Mouse (Mus musculus) liver, postnatal 0 days (tissue): ENCODE data around the gene Rpl35. TPM values are rescaled to one million over a fixed set of nuclear protein-coding genes. Genes with fewer than 3 reads are reported as not detected.
"Not testable (repeated sequence)": the region's sequence is repeated elsewhere in the genome, so short reads cannot be mapped to it uniquely, and the experiment has no call there.

Experiments
- ATAC-seq: fragments of 200-750 bp; cut with Nextera tagmentation; 2 replicates; pipeline ENCODE4 v1.8.0; 2017; ENCODE audit warnings: mild to moderate bottlenecking, moderate library complexity
- DNase-seq: peaks from one replicate; pipeline ENCODE4 v3.0.0-alpha.2; 2016
- H3K27ac ChIP-seq: fragments of 300-500 bp; sonication (generic); 2 replicates; pipeline ENCODE4 v1.5.1; 2014; ENCODE audit warnings: antibody characterized with exemption, moderate library complexity, mild to moderate bottlenecking, low read depth
- H3K27me3 ChIP-seq: fragments of 300-500 bp; sonication (generic); 2 replicates; pipeline ENCODE4 v1.6.1; 2014; ENCODE audit warnings: low read length, control low read depth, mixed read lengths; ENCODE audit not compliant: insufficient read depth
- H3K36me3 ChIP-seq: fragments of 300-500 bp; sonication (generic); replicated peaks from 2 replicates; pipeline ENCODE4 v1.6.1; 2014; ENCODE audit warnings: mild to moderate bottlenecking, control low read depth, low read length, moderate library complexity, mixed read lengths; ENCODE audit not compliant: insufficient read depth
- H3K4me1 ChIP-seq: fragments of 300-500 bp; sonication (generic); 2 replicates; pipeline ENCODE4 v1.6.1; 2014; ENCODE audit warnings: antibody characterized with exemption, mild to moderate bottlenecking, control low read depth; ENCODE audit not compliant: insufficient read depth
- H3K4me2 ChIP-seq: fragments of 300-500 bp; sonication (generic); 2 replicates; pipeline ENCODE4 v1.6.1; 2014; ENCODE audit warnings: low read depth, mild to moderate bottlenecking, low read length, moderate library complexity, mixed read lengths
- H3K4me3 ChIP-seq: fragments of 300-500 bp; sonication (generic); 2 replicates; pipeline ENCODE4 v1.5.1; 2014; ENCODE audit warnings: low read depth, low read length
- H3K9ac ChIP-seq: fragments of 300-500 bp; sonication (generic); replicated peaks from 2 replicates; pipeline ENCODE4 v1.6.1; 2014; ENCODE audit warnings: mild to moderate bottlenecking, moderate library complexity
- H3K9me3 ChIP-seq: fragments of 300-500 bp; sonication (generic); 2 replicates; pipeline ENCODE4 v1.6.1; 2016; ENCODE audit warnings: mild to moderate bottlenecking, control low read depth, low read length, mixed read lengths
- CTCF ChIP-seq: sonication (generic); IDR thresholded peaks from 2 replicates; pipeline ENCODE4 v1.5.1; 2016; ENCODE audit warnings: antibody characterized with exemption, low read depth
- EP300 ChIP-seq: IDR thresholded peaks from 2 replicates; pipeline ENCODE4 v1.6.1; 2016; ENCODE audit warnings: antibody characterized with exemption, low read depth, mild to moderate bottlenecking
- whole genome bisulfite sequencing: fragments of 180-500 bp; shearing (Covaris S2); extraction: QIAGEN DNeasy Blood & Tissue Kit; methylation state at CpG from one replicate; pipeline ENCODE4 v1.1.7; 2014; ENCODE audit not compliant: insufficient replicate concordance; 5-methylcytosine and 5-hydroxymethylcytosine counted together
- polyA plus RNA-seq: library from polyadenylated mRNA; unstranded; fragments of >200 nt; fragmentation: Nextera tagmentation; extraction: Ambion mirVana; gene quantifications from 2 replicates; pipeline ENCODE4 v1.2.1, GENCODE M21; 2015

Rpl35 gene
- polyA plus RNA-seq, 1 experiment from 2014 or later: 574 TPM

GRCm38 (mm10) chr2:39012768-39013279 lies 7.4 kb upstream of the Rpl35 start:
- TF ChIP-seq CTCF (no peak), EP300 (no peak)
- peaks cover 56% of the 10 kb centered on the region for H3K36me3 ChIP-seq
- peaks cover 35% of the 10 kb centered on the region for H3K4me1 ChIP-seq
- no peak overlapping the region for H3K4me3 ChIP-seq
- no peaks in the 10 kb centered on the region for H3K9me3 ChIP-seq
- 76% methylated on average over 7 of the region's 7 CpGs for WGBS
- no peaks in the 10 kb centered on the region for H3K27me3 ChIP-seq
- no peak overlapping the region for H3K9ac ChIP-seq
- no peak overlapping the region for H3K27ac ChIP-seq
- ATAC-seq (no peak), DNase-seq (no peak)
- H3K4me2 ChIP-seq: no peak overlapping the region

- 82% methylated on average over 3 of the region's 3 CpGs for WGBS
- Histone ChIP-seq H3K4me1 (peaks cover 38% of the 10 kb centered on the region), H3K9me3 (no peaks in the 10 kb centered on the region), H3K9ac (no peak overlapping the region), H3K27me3 (no peaks in the 10 kb centered on the region), H3K4me2 (no peak overlapping the region), H3K27ac (no peak overlapping the region), H3K4me3 (no peak overlapping the region), H3K36me3 (peaks cover 50% of the 10 kb centered on the region)
- DNase-seq (no peak), ATAC-seq (no peak)
- TF ChIP-seq CTCF (no peak), EP300 (no peak)
Measured at GRCm38 (mm10) chr2:39011971-39012370, 6.5 kb upstream of the Rpl35 start.

DNA sequence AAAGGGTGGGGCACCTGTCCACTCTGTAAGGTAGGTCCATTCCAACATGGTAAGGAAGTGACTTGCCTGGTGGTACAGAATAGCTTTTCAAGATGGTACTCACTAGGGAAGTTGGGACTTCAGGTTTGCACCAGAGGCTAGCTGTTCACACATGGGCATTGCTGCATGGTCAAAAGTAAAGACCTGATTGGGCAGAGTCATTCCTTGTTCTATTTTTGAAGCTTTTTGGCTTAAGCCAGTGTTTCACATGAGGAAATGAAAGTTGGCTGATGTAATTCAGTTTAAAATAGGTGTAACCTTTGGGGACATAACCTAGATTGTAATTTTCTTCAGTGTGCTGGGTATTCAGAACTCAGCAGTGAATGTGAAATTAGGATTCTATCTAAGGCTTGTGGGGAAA lies 5.8 kb upstream of the Rpl35 start:
- ATAC-seq: no peak

DNA sequence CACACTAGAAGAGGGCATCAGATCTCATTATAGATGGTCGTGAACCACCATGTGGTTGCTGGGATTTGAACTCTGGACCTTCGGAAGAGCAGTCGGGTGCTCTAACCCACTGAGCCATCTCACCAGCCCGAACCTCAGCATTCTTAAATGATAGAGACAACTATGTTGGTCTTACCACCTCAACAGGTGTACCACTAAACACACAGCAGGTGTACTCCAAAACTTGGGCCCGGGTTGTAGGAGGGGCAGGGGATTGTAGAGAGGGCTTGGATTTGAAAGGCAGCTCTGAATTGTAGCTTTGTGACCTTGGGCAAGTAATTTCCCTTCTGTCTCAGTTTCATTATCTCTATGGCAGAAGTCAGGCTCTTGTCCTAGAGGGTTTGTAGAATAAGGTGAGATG lies 4.7 kb upstream of the Rpl35 start:
- 90% methylated on average over 5 of the region's 5 CpGs for WGBS
- DNase-seq, H3K9me3 ChIP-seq, H3K9ac ChIP-seq, H3K27me3 ChIP-seq, H3K4me3 ChIP-seq, H3K27ac ChIP-seq, ATAC-seq: not testable (repeated sequence)
- H3K4me2 ChIP-seq: peak overlapping the region; percentile 14; the same call in 1 of the 2 replicates
- peaks cover 32% of the 10 kb centered on the region for H3K36me3 ChIP-seq
- peaks cover 49% of the 10 kb centered on the region for H3K4me1 ChIP-seq

More for the DNA sequence above, 5.8 kb upstream of the Rpl35 start:
- peaks cover 43% of the 10 kb centered on the region for H3K36me3 ChIP-seq
- TF ChIP-seq EP300 (no peak), CTCF (no peak)
- DNase-seq: no peak
- H3K4me2 ChIP-seq: peak overlapping the region; percentile 27; the same call in 1 of the 2 replicates
- no peak overlapping the region for H3K9ac ChIP-seq
- H3K4me1 ChIP-seq: peaks cover 44% of the 10 kb centered on the region
- H3K4me3 ChIP-seq: no peak overlapping the region
- H3K27ac ChIP-seq: no peak overlapping the region; the same call in 1 of the 2 replicates
- no peaks in the 10 kb centered on the region for H3K27me3 ChIP-seq
- H3K9me3 ChIP-seq: no peaks in the 10 kb centered on the region

DNA sequence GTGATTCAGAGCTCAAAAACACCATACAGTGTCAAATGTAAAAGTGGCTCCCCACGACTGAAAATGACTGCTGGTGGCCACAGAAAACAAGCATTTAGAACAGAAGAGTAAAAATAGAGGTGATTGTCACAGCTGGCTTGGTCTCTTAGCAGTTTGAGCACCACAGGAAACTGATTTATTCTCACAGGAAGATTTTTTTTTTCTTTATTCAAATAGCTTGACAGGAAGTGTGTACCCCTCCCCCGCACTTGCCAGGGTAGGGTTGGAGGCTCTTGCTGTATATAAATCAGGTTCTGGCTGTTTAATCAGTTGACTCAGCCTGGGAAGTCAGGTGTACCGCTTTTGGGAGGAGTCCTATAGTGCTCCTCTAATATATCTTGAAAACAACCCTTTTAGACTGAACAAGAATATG lies 3.5 kb upstream of the Rpl35 start:
- Histone ChIP-seq H3K4me3 (peak overlapping the region; percentile 68), H3K27ac (peak overlapping the region; percentile 89), H3K4me1 (peaks cover 56% of the 10 kb centered on the region), H3K9me3 (no peaks in the 10 kb centered on the region), H3K36me3 (peaks cover 24% of the 10 kb centered on the region), H3K27me3 (no peaks in the 10 kb centered on the region), H3K4me2 (peak overlapping the region; percentile 96), H3K9ac (peak overlapping the region; percentile 83)
- TF ChIP-seq CTCF (no peak), EP300 (peak; percentile 38; the same call in 1 of the 2 replicates)
- DNase-seq (peak; percentile 55), ATAC-seq (no peak)
- WGBS: 3% methylated on average over 3 of the region's 3 CpGs

GRCm38 (mm10) chr2:39008350-39008851 lies 3.0 kb upstream of the Rpl35 start:
- under 1% methylated on average over 21 of the region's 25 CpGs for whole genome bisulfite sequencing
- TF ChIP-seq CTCF (no peak), EP300 (no peak)
- Histone ChIP-seq H3K27ac (peak overlapping the region; percentile 89), H3K36me3 (peaks cover 23% of the 10 kb centered on the region), H3K27me3 (no peaks in the 10 kb centered on the region), H3K4me1 (peaks cover 61% of the 10 kb centered on the region), H3K4me2 (peak overlapping the region; percentile 96), H3K4me3 (peak overlapping the region; percentile 68), H3K9me3 (no peaks in the 10 kb centered on the region), H3K9ac (peak overlapping the region; percentile 83)
- ATAC-seq: peak; percentile 35
- peak; percentile 40 for DNase-seq
